Mouse (Mus musculus): ENCODE results near the gene Il18r1.

Gene Il18r1

DNA sequence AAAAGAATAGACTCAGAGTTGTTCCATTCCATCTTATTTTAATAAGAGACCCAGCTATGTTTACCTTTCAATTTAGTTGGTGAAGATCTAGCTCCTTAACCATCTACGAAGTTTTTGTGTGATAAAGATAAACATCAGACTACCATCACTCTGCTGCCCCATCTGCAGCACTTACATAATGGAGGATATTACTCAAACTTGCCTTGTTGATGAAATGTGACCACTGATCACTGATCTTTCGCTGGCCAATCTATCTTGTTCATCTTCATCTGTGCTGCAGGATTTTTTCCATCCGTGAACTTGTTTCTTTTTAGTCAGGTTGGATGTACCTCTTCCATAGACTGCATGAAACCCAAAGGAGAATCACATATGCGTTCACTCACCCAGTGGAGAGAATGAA lies 29.2 kb downstream of the Il18r1 start:
- no peak for ATAC-seq (ENCODE audit: low TSS enrichment)

DNA sequence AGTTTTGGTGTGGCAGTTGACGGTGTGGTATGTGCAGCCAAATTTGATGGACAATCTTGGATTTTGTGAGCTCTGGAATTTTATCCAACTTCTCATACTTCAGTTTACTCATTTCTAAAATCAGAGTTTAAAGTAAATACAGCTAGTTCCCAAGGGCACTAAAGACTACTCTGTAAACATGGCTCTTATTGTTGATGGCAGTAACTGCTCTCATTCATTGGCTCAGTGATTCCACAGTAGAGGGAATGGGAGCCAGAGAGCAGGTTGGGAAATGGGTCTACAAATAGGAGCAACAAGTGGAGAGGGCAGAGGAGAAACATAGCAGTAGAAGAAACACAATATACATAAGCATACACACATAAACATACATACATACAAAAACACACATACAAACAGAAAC lies 34.4 kb downstream of the Il18r1 start:
- ATAC-seq (ENCODE audit: low TSS enrichment) = no peak

DNA sequence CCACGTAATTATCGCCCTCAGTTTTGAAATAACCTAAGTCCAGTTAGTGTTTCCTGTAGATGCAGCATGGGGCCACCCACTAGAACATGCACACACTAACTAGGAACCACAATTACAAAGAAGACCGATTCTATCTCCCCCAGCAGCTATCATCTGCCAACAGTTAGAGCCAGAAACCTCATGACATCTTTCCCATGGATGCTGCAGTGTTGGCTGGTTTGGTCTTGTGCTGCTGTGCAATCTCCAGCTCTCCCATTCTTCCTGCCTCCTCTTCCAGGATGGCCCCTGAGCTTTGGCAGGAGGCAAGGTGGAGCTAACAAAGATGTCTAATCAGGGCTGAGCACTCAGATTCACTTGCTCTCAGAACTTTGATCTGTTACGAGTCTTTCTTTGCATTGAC lies 35.8 kb downstream of the Il18r1 start:
- ATAC-seq (ENCODE audit: low TSS enrichment) = no peak

DNA sequence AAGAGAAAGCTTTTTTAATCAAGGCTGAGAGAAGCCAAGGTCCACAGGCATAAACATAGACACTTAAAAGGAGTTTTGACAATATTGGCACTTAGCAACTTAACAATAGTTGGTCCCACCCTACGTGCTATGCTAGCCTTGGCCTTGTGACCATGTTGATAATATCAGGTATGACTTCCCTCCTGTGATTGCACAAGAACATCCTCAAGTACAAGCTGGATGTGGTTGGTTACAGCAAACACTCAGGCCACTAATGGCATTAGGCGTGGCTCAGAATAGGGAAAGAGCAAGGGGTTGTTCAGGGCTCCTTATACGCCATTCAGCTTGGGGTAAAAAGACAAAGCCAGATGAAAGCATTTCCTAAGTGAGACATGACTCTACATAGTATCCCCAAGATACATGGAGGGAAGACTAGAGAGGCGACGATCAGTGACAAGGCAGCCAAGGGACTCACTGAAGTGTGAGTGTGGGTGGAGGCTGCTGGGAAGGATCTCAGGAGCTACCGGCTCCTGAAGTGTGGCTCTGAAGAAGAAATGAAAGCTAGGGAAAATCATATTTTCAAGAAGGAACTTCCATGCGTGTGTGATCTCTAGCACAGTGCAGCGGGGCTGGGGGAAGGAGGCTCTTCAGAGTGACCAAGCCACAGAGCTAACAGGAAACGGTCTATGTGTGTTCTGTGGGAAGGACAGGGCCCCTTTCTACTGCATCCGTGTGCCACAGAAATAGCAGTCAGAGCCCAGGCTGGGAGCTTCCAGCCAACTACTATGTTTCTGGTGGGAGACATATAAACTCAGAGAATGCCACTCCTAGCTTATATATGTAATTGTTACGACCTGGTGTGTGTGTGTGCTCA lies 36.4 kb downstream of the Il18r1 start:
- ATAC-seq (ENCODE audit: low TSS enrichment) = peak; percentile 100

DNA sequence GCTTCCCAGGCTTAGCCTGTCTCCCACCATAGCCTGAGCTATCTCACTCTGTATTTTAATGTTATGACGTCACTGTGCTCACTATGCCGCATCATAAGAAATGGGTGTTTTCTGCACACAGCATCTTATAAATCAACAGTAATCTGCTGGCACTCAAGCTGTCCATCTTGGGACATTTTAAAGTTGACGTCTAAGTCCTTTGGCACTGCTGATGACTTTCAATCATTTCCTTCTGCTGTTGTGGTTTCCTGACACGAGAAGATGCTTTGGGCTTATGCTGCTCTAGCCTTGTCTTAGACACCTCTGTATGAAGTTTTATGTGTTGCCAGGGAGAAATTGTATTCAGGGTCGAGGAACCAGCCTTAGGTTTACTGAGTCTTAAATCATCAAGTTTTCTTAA lies 39.2 kb downstream of the Il18r1 start:
- no peak for ATAC-seq (ENCODE audit: low TSS enrichment)

DNA sequence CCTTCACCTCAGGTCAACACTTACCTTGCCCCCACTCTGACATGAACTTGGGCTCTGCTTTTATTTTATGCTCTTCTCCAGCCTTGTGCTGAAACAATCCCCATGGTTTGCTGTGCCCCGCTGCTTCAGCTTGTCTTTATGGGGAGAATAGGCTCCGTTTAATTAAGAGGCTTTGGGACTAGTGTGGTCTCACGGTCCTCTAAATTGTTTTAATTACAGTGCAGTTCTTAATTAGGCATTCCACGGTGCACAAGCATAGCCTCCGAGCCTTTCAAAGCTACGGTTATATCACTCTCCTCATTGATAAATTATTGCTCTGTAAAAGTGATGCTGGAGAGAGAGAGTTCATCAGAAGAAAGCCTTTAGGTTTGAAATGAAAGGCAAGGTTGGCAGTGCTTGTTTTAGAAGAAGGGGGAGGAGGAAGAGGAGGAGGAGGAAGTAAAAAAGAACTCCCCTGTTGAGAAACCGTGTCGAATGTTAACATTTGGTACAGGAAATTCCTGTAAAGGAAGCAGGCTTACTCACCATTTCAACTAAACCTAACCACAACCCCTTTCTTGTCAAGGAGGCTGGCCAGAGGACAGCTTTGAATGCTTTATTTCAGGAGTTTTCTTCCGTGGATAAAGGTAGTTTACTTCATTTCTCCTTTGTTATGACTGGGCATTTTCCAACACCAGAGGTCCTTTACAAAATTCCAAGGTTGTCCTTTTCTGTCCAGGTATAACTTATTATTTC lies 49.7 kb downstream of the Il18r1 start, which contains the start of gene Il18rap:
TSS of gene Il18rap (plus strand) at position 512 of the 735 bp plus-strand sequence.
- no peak for ATAC-seq (ENCODE audit: low TSS enrichment)

DNA sequence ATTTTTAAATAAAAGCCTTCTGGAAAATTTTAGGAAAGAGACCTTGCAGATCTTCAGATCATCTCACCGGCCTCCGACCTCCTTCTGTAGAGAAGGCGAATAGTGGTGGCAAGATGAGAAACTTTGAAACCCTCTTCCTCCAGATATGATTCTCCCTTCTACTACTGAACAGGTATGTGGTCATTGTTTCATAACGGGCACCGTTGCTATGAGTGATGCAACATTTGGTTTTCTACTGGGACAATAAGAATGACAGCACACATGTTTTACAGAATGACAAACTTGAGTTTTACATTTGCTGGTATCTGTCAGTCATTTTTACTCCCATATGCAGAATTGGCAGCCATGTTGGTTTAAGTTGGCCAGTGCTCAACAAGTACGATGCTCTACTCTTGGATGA lies 51.0 kb downstream of the Il18r1 start:
- ATAC-seq (ENCODE audit: low TSS enrichment) = no peak

DNA sequence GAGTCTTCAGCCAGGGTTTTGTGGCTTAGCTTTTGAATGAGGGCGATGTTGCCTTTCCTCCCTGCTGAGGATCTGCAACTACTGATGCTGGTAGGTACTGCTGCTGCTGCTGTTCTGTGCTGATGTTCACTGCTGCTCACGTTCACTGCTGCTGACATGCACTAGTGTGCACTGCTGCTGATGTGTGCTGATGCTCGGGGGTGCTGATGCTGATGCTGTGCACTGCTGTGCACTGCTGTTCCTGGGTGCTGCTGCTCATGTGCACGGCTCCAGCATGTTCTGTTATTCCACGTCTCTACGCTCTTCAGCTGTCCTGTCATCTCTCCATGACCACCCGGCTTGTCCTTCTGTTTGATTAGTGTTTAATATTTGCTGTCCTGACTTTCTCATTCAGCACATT lies 57.6 kb downstream of the Il18r1 start:
- ATAC-seq (ENCODE audit: low TSS enrichment) = no peak

DNA sequence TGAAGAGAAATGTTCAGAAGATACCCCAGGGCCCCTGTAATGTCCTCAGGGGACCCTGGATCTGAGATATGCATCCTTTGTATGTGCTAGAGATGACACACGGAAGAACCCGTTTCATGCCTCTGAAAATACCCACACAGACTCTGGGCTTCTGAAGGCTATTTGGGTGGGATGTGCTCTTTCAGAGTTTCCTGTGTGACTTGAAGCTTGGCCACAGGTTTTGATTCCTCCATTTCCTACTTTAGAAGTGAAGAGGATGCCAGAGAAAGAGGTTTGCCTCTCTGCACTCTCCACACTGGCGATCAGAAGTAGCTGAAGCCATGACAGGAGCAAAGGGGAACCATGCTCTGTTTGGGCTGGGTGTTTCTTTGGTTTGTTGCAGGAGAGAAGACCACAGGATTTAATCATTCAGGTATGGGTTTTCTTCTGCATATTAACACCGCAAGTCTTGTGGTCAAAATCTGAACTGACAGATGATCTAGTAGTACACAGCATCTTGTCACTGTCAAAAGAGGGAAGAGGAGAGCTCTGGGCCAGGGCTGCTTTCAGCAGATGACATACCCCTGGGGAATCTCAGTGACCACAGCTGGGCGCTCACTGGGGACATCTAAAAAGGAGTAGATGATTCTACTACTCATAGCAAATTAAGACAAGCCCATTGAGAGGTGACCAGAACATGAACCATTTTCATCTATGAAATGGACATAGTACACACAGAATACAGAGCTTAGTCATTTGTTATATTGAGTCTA lies 58.8 kb downstream of the Il18r1 start:
- ATAC-seq (ENCODE audit: low TSS enrichment) = no peak

DNA sequence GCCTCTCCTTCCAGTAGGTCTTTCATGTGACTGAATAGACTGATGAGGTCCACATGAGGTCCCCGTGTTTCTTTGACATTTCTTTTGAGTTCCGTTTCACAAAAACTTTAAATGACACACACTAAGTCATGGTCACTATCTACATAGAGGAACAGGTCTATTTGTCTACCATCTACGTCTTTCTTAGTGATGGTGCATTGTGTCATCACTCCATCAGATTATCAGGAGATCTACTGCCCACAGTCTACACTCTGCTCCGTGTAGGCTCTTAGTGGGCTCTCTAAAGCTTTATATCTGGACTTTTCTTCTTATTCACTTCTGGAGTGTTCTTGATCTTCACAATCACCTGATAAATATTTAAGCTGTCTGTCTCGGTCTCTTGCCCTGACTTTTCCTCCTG lies 63.9 kb downstream of the Il18r1 start:
- ATAC-seq (ENCODE audit: low TSS enrichment) = no peak

DNA sequence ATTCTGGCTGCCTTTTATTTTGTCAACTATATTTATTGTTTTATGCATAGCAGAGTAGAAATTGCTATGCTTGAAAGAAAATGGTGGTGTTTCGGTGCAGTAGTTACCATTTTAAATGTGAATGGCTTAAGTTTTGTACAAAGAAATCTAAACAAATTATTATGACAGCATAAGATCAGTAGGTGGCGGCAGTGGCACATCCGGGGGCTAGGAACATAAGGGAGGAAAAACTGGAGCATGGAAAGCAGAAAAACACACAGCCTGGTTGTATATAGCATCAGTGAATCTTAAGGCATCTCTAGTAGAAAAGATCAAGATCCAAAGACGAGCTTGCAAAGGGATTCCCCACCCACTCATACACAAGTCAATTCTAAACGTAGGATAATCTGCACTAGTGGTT lies 72.2 kb downstream of the Il18r1 start:
- 0 out of 2 replicates have a peak, but pooled peaks have one; percentile 55 for ATAC-seq (ENCODE audit: low TSS enrichment)

DNA sequence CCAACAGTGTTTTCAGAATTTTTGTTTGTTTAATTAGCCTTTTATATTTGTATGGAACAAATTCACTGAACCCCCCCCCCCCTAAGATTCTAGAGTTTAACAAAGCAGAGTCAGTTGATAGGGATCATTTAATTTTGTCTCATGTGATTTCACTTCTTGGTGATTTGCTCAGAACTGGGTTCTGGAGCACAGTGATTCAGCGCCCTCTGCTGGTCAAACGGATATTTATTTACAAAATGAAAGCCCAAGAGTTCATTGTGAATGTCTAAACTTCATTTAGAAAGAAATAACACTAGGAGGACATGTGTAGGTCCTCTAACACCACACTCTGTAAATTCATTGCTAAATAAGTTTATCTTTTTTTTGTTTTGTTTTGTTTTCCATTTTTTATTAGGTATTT lies 79.3 kb downstream of the Il18r1 start:
- ATAC-seq (ENCODE audit: low TSS enrichment) = peak; percentile 65; the same call in 1 of the 2 replicates

DNA sequence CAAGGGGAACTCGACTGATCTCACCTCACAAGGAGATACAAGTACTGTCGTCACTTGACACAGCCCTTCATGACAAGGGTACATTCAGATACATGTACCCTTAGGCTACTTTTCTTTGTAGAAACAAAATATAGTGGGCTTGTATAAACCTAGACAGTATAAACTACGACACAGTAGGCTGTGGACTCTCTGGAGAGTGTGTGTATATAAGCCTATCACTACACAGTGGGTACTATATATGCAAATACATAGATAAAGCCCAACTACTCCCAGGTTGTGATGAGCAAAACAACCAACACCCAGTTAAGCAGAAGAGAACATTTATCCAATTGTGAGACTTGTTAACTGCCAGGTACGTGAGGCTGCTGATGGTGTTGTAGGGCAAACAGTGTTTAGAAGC lies 81.3 kb downstream of the Il18r1 start:
- no peak for ATAC-seq (ENCODE audit: low TSS enrichment)

DNA sequence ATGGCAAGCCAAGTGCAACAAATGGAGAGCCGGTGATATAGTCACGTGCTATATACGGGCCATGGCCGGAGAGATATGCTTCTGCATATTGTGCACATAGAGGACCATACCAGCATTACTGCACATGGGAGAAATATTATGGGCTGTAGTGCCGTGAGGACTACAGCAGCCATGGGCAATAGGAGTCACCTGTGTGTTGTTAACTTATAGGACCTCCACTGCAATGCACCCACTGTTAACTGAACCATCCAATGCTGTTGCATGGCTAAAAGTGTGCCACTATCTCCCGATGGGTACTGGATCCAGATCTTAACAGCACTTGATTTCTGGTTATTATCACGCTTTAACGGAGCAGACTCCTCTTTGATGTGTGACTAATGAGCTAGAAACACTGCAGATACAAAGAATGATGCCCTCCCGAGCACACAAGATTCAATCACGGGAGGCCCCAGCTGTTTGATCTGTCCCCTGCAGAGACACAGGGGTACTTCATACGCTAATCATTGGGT lies 81.8 kb downstream of the Il18r1 start:
- no peak for ATAC-seq (ENCODE audit: low TSS enrichment)

DNA sequence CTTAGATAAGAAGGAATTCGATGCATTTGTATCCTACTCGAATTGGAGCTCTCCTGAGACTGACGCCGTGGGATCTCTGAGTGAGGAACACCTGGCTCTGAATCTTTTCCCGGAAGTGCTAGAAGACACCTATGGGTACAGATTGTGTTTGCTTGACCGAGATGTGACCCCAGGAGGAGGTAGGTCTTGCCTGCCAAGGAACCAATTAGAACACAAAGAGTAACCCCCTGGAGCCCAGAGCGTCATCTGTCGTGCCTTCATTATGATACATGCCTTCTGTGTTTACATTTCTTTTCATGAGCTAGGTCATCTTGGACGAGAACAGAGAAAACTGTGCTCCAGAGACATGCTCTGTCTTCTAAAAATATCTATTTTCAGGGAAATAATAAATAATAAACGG lies 82.4 kb downstream of the Il18r1 start:
- no peak for ATAC-seq (ENCODE audit: low TSS enrichment)

Measured in frontal cortex, adult (tissue).